Mouse (Mus musculus): ENCODE measurements around the gene Dcxr. TPM values are rescaled to one million over a fixed set of nuclear protein-coding genes. Genes with fewer than 3 reads are reported as not detected.
A peak's percentile ranks its signal among the peaks of the same experiment; 100 is the strongest.
"Not testable (repeated sequence)": the region's sequence is repeated elsewhere in the genome, so short reads cannot be mapped to it uniquely, and the experiment has no call there.

Dcxr gene
- 31.6 and 33.5 TPM in 2 replicates for polyA plus RNA-seq (2015; fragmentation: Nextera tagmentation; extraction: Ambion mirVana)

DNA sequence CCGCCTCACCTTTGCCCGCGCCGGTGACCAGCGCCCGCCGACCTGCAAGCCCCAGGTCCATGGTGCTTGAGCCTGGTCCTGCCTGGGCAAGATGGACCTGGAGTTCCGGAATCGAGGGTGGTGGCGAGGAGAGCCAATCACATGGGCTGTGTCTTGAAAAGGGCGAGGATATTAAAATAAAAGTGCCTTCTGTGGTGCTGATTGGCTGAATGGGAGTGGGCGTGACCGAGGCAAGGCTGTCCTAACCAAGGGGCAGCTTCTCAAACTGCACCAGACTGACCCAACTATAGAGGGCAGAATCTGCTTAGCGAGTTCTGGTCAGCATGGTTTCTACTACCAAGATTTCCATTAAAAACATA lies at the start of gene Dcxr:
Dcxr (minus strand) TSS at position 113 of the 359 bp plus-strand sequence.
- 0 out of 2 replicates have a peak, but pooled peaks cover 3% of the 10 kb centered on the region for H3K27me3 ChIP-seq (replicated peaks)
- ATAC-seq (ENCODE audit: insufficient read depth, low FRiP score, low read depth): peak; percentile 89
- no peaks in the 10 kb centered on the region for H3K36me3 ChIP-seq
- H3K9ac ChIP-seq: peak within 1 kb of the TSS; percentile 34; the same call in 1 of the 2 replicates
- H3K4me2 ChIP-seq: peak within 1 kb of the TSS; percentile 95
- under 1% methylated on average over 14 of the region's 14 CpGs for WGBS
- peak within 1 kb of the TSS; percentile 73 for H3K4me3 ChIP-seq (replicated peaks)
- peak within 1 kb of the TSS; percentile 21; the same call in 1 of the 2 replicates for H3K27ac ChIP-seq
- no peaks in the 10 kb centered on the region for H3K9me3 ChIP-seq
- peaks cover 15% of the 10 kb centered on the region for H3K4me1 ChIP-seq

DNA sequence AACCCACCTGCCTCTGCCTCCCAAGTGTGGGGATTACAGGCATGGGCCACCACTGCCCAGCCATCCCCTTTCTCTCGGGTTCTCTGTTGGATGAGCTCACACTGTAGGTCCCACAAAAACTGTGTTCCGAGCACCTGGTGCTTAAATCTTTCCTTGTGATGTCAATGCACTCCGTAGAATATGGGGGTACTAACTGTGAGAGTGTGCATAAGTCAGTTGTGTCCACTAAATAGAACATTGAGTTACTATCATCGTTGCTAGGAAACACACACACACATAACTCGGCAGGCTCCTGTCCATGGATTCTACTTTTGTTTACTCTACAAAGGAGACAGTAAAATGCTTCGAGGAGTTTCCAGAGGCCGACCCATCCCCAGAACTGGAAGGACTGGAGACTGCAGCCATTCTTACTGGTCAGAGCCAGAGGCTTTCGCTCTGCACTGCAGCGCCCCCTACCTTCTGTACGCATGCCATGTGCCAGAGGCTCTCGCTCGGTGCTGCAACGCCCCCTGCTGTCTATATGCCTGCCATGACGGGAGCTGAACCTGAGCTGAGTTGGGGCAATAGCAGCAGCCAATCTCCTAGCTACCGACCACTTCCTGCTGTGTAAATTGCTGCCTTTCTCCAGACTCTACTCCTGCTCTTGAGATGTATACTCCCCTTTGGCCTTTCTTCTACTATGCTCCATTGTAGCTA lies 48.8 kb upstream of the Dcxr start:
- Histone ChIP-seq H3K27ac (no peak overlapping the region), H3K9me3 (no peaks in the 10 kb centered on the region), H3K27me3 (replicated peaks) (no peaks in the 10 kb centered on the region), H3K4me3 (replicated peaks) (no peak overlapping the region), H3K9ac (no peak overlapping the region), H3K36me3 (no peaks in the 10 kb centered on the region), H3K4me1 (no peaks in the 10 kb centered on the region), H3K4me2 (no peak overlapping the region; the same call in 1 of the 2 replicates)
- peak; percentile 90 for ATAC-seq (ENCODE audit: insufficient read depth, low FRiP score, low read depth)
- 21% methylated on average over 15 of the region's 15 CpGs for WGBS

DNA sequence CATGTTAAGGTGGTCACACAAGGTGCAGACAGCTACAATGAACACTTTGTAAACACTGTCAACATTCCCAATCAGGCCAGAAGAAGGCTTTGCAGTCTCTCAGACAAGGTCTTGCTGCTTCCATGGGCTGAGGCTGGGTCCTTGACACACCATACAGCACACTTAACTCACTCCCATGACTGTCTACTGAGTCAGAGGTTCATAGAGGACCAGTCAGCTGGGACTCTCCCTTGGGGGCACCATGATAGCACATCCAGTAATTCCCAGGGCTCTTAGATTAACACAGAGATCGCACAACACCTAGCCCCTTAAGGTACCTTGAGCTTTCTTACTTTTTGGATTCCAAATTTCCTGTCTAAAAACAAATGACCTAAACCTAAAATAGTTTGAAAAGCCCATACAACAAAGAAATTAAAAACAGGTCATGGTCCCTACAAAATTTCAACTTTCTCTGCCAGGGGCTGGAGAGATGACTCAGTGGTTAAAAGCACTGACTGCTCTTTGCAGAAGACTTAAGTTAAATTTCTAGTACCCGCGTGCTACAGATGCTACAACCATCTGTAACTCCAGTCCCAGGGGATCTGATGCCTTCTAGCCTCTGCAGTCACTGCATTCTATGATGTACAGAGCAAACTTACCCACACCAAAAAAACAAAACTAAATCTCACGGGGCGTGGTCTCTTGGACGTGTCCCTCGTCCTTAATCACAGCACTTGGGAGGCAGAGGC lies 46.5 kb upstream of the Dcxr start:
- Histone ChIP-seq H3K27me3 (replicated peaks) (no peaks in the 10 kb centered on the region), H3K4me1 (no peaks in the 10 kb centered on the region), H3K36me3 (no peaks in the 10 kb centered on the region), H3K9me3 (no peaks in the 10 kb centered on the region), H3K27ac (no peak overlapping the region), H3K9ac (no peak overlapping the region), H3K4me2 (no peak overlapping the region), H3K4me3 (replicated peaks) (no peak overlapping the region)
- no peak for ATAC-seq (ENCODE audit: insufficient read depth, low FRiP score, low read depth)
- WGBS: 84% methylated on average over 7 of the region's 7 CpGs

DNA sequence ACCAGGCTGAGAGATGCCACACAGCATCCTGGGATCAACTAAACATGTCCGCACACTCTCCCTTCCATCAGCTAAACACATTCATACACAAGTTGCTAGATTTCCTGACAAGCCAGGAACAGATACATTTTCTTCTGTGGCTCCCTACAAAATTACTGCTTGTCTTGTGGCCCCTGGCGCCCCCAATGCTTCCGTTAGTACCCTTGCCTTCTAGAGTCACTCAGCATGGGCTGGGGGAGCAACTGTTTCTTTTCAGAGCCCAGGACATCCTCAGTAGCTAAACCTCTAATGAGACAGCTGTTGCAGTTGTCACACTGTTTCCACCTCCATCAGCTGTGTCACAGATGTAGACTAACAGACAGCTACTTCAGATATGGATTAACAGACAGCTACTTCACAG lies 45.7 kb upstream of the Dcxr start:
- Histone ChIP-seq H3K9ac (no peak overlapping the region), H3K27me3 (replicated peaks) (no peaks in the 10 kb centered on the region), H3K4me2 (no peak overlapping the region), H3K36me3 (no peaks in the 10 kb centered on the region), H3K9me3 (no peaks in the 10 kb centered on the region), H3K4me3 (replicated peaks) (no peak overlapping the region), H3K27ac (no peak overlapping the region), H3K4me1 (no peaks in the 10 kb centered on the region)
- ATAC-seq (ENCODE audit: insufficient read depth, low FRiP score, low read depth): no peak
- 71% methylated on average over 3 of the region's 3 CpGs for WGBS

DNA sequence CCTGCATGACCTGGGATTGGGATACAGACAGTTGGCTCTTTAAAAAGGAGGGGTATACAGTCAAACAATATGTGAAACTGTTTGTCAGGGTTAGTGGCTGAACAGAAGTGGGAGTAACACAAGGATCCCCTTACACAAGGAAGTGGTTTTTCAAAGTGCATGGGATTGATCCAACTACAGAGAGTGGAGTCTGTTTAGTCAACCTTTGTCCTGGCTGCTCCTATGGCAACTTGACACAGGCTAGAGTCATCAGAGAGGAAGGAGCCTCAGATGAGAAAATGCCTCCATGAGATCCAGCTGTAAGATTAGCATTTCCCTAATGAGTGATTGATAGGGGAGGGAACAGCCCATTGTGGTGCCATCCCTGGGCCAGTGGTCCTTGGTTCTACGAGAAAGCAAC lies 41.1 kb upstream of the Dcxr start:
- H3K4me1 ChIP-seq: no peaks in the 10 kb centered on the region
- no peaks in the 10 kb centered on the region for H3K9me3 ChIP-seq
- H3K4me3 ChIP-seq (replicated peaks): no peak overlapping the region
- 64% methylated on average over 1 of the region's 1 CpGs for WGBS
- no peak overlapping the region for H3K4me2 ChIP-seq
- no peak overlapping the region for H3K9ac ChIP-seq
- peak; percentile 50 for ATAC-seq (ENCODE audit: insufficient read depth, low FRiP score, low read depth)
- no peak overlapping the region; the same call in 1 of the 2 replicates for H3K27ac ChIP-seq
- no peaks in the 10 kb centered on the region for H3K27me3 ChIP-seq (replicated peaks)
- no peaks in the 10 kb centered on the region for H3K36me3 ChIP-seq

DNA sequence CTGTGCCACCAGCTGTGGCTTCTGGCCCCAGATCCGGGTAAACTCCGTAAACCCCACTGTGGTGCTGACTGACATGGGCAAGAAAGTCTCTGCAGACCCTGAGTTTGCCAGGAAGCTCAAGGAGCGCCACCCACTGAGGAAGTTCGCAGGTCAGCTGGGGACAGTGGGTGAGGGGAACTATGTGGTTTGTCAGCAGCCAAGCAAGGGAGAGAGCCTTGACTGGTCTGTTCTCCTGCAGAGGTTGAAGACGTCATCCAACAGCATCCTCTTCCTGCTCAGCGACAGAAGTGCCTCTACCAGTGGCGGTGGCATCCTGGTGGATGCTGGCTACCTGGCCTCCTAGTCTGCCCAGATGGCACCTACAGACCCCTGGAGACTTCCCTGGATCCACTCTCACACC lies 39.9 kb upstream of the Dcxr start:
- not testable (repeated sequence) for H3K36me3 ChIP-seq; H3K27me3 ChIP-seq (replicated peaks); H3K27ac ChIP-seq; H3K9ac ChIP-seq; H3K4me1 ChIP-seq; H3K9me3 ChIP-seq; H3K4me2 ChIP-seq; ATAC-seq (ENCODE audit: insufficient read depth, low FRiP score, low read depth); H3K4me3 ChIP-seq (replicated peaks)
- 63% methylated on average over 5 of the region's 7 CpGs for WGBS

DNA sequence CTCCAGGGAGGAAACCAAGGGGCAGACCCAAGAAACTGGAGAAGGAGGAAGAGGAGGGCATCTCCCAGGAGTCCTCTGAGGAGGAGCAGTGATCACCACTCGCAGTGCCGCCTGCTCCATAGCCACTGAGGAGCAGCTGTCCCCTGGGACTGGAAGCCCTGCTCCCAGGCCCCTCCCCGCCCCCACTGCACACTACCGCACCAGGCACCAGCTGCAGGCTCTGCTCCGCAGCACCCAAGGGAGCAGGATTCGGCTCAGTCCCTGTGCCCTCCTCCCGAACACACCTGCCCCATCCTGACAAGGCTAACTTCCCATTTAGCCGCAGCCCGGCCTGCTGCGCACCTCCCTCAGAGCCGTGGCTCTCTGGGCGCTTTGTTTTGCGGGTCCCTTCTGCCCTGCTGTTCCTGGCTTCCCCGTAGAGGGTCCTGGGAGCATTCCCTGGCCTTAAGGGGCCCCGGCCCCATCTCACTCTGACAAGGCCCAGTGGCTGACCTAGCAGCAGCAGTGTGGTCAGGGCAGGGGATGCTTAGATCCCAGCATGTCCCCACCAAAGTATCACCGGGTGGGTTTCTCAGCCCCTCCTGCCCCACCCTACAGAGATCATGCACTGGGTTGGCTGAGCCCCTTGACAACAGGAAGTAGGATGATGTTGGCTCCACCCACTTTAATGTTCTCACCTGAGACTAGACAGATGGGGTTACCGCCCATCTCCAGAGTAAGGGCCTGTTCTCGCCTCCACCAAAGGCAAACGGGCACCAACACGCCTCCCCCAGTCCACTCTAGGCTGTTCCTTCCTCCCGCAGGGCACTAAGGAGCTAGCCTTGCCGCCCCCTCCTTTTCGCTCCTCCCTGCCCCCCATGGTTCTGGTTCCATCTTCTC lies 36.3 kb upstream of the Dcxr start:
- 0% methylated on average over 3 of the region's 23 CpGs for WGBS
- H3K4me2 ChIP-seq; H3K27ac ChIP-seq; H3K27me3 ChIP-seq (replicated peaks); H3K4me1 ChIP-seq; H3K4me3 ChIP-seq (replicated peaks); H3K9ac ChIP-seq; H3K36me3 ChIP-seq; H3K9me3 ChIP-seq: not testable (repeated sequence)
- ATAC-seq (ENCODE audit: insufficient read depth, low FRiP score, low read depth): peak; percentile 43; the same call in 1 of the 2 replicates

DNA sequence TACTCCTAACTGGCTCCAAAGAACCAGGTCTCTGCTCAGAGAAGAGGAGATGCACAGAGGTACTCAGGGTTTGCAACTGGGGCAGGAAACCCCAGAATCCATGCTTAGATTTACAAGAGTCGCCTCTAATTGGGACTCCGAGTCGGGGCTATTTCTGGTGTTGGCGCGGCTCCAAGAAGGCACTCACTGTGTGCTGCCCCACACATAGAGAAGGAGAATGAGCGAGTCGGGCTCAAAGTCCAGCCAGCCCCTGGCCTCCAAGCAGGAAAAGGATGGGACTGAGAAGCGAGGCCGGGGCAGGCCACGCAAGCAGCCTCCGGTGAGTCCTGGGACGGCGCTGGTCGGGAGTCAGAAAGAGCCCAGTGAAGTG lies 35.6 kb upstream of the Dcxr start, which contains the start of gene Hmga1b:
Hmga1b (plus strand) TSS at position 123 of the 370 bp plus-strand sequence.
- not testable (repeated sequence) for H3K9ac ChIP-seq; H3K4me2 ChIP-seq; H3K4me1 ChIP-seq; H3K9me3 ChIP-seq; H3K27me3 ChIP-seq (replicated peaks); H3K4me3 ChIP-seq (replicated peaks); H3K36me3 ChIP-seq
- 15% methylated on average over 14 of the region's 14 CpGs for WGBS
- H3K27ac ChIP-seq: peak within 1 kb of the TSS; percentile 41
- peak; percentile 54; the same call in 1 of the 2 replicates for ATAC-seq (ENCODE audit: insufficient read depth, low FRiP score, low read depth)

DNA sequence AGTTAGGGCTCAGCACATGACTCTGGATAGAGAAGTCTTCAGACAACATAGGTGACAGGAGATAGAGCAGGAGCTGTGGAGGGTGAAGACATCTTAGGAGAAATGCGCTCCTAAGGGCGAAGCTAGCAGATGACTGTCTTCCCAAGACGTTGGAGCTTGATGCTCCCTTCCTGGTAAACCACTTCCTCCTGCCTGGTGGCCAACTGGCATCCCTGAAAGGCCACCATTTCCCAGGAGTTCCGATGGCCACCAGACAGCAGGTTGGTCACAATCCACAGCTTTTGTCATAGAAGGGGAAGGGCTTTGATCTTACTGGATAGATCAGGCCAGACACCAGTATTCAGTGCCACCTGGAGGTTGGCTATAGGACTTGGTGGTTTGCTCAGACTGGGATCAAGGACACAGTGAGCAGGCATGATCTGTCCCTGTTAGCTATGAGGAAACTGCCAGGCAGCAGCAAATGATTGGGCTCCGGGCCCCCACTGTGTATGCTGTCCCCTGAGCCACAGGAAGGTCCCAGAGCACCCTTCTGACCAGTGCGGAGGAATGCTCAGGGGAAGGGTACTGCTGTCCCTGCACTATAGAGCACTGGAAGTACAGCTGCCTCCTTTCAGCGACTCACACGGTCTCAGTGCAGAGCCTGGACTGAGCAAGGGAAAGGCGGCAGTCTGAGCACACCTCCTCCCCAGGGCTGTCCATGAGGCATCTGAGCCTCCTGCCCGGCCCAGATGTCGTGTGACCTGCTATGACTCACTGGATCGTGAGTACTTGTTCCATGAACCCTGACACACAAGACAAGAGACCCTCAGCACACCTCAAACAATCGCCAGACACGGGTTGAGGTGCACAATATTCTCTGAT lies 35.0 kb upstream of the Dcxr start:
- 60% methylated on average over 14 of the region's 14 CpGs for WGBS
- no peaks in the 10 kb centered on the region for H3K9me3 ChIP-seq
- H3K4me2 ChIP-seq: no peak overlapping the region
- no peaks in the 10 kb centered on the region for H3K36me3 ChIP-seq
- no peak overlapping the region for H3K4me3 ChIP-seq (replicated peaks)
- peak; percentile 33; the same call in 1 of the 2 replicates for ATAC-seq (ENCODE audit: insufficient read depth, low FRiP score, low read depth)
- peak overlapping the region; percentile 41 for H3K27ac ChIP-seq
- H3K4me1 ChIP-seq: no peaks in the 10 kb centered on the region
- no peaks in the 10 kb centered on the region for H3K27me3 ChIP-seq (replicated peaks)
- no peak overlapping the region for H3K9ac ChIP-seq

DNA sequence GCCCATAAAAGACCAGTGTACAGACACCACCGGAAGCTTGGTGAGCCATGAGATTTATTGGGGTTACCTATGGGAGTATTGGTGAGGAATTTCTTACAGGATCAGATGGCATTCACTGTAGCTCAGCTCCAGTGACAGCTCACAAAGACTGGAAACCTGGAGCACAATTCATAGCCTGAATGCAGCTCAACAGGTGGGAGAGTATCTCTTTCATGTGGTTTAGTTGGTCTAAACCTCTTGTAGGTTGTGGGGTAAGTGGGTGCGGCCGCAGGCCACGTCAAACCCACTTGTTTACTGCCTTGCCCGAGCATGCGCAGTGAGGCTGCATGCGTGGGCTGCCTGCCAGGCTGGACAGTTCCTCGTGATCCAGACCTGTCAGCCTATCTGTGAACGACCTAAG lies 33.2 kb upstream of the Dcxr start:
- ATAC-seq (ENCODE audit: insufficient read depth, low FRiP score, low read depth): no peak
- 86% methylated on average over 9 of the region's 9 CpGs for WGBS
- Histone ChIP-seq H3K4me2 (no peak overlapping the region), H3K36me3 (no peaks in the 10 kb centered on the region), H3K27ac (no peak overlapping the region), H3K9ac (no peak overlapping the region), H3K9me3 (no peaks in the 10 kb centered on the region), H3K4me3 (replicated peaks) (no peak overlapping the region), H3K27me3 (replicated peaks) (no peaks in the 10 kb centered on the region), H3K4me1 (no peaks in the 10 kb centered on the region)

DNA sequence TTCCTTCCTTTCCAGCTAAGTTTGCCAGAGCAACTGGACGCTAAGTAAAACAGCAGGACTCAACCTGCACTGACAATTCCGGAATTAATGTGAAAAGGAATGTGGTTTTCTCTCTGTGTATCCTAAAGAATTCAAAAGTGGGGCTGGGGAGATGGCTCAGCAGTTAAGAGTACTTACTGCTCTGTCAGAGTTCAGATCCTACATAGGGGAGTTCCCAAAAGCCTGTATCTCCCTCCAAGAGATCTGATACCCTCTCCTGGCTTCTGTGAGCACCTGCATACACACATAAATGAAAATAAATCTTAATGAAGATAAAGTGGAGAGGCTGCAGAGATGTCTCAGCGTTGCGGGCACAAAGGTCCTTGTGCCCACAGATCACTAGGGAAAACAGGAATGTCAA lies 24.5 kb upstream of the Dcxr start:
- Histone ChIP-seq H3K9ac (no peak overlapping the region), H3K36me3 (no peaks in the 10 kb centered on the region), H3K4me2 (no peak overlapping the region), H3K27me3 (replicated peaks) (no peaks in the 10 kb centered on the region), H3K4me1 (no peaks in the 10 kb centered on the region), H3K4me3 (replicated peaks) (no peak overlapping the region), H3K9me3 (no peaks in the 10 kb centered on the region), H3K27ac (no peak overlapping the region)
- WGBS: 60% methylated on average over 4 of the region's 4 CpGs
- ATAC-seq (ENCODE audit: insufficient read depth, low FRiP score, low read depth): no peak
